Mouse (Mus musculus) lung, embryonic 15.5 days (tissue): Measurements from ENCODE around the gene Cxcr1. TPM values are rescaled to one million over a fixed set of nuclear protein-coding genes. Genes with fewer than 3 reads are reported as not detected.
"Not testable (repeated sequence)": the region's sequence is repeated elsewhere in the genome, so short reads cannot be mapped to it uniquely, and the experiment has no call there.

Source experiments
- ATAC-seq: fragments of 200-750 bp; cut with Nextera tagmentation; 2 replicates; pipeline ENCODE4 v1.8.0; 2017; ENCODE audit warnings: moderate number of reproducible peaks, borderline replicate concordance; ENCODE audit not compliant: low FRiP score, low TSS enrichment; ENCODE audit errors: extremely low read depth
- H3K27ac ChIP-seq: fragments of 300-500 bp; sonication (generic); 2 replicates; pipeline ENCODE4 v1.5.1; 2015; ENCODE audit warnings: moderate library complexity, mild to moderate bottlenecking, inconsistent platforms
- H3K27me3 ChIP-seq: fragments of 300-500 bp; sonication (generic); 2 replicates; pipeline ENCODE4 v1.6.1; 2015; ENCODE audit warnings: inconsistent platforms
- H3K36me3 ChIP-seq: fragments of 300-500 bp; sonication (generic); 2 replicates; pipeline ENCODE4 v1.6.1; 2015; ENCODE audit warnings: inconsistent platforms
- H3K4me1 ChIP-seq: fragments of 300-500 bp; sonication (generic); 2 replicates; pipeline ENCODE4 v1.6.1; 2015; ENCODE audit warnings: inconsistent platforms
- H3K4me2 ChIP-seq: fragments of 300-500 bp; sonication (generic); 2 replicates; pipeline ENCODE4 v1.6.1; 2015; ENCODE audit warnings: inconsistent platforms, mild to moderate bottlenecking, moderate library complexity
- H3K4me3 ChIP-seq: fragments of 300-500 bp; sonication (generic); 2 replicates; pipeline ENCODE4 v1.5.1; 2015; ENCODE audit warnings: mild to moderate bottlenecking, inconsistent platforms
- H3K9ac ChIP-seq: fragments of 300-500 bp; sonication (generic); 2 replicates; pipeline ENCODE4 v1.6.1; 2015; ENCODE audit warnings: inconsistent platforms
- H3K9me3 ChIP-seq: fragments of 300-500 bp; sonication (generic); 2 replicates; pipeline ENCODE4 v1.6.1; 2016; ENCODE audit warnings: inconsistent platforms
- WGBS: fragments of 180-500 bp; shearing (Covaris S2); methylation state at CpG from one replicate; pipeline ENCODE4 v1.1.7; 2015; 5-methylcytosine and 5-hydroxymethylcytosine counted together
- polyA plus RNA-seq: library from polyadenylated mRNA; unstranded; fragments of >200 nt; fragmentation: Nextera tagmentation; extraction: Ambion mirVana; gene quantifications from 2 replicates; pipeline ENCODE4 v1.2.1, GENCODE M21; 2015

Cxcr1 gene
- polyA plus RNA-seq, 1 experiment from 2014 or later: not detected

DNA sequence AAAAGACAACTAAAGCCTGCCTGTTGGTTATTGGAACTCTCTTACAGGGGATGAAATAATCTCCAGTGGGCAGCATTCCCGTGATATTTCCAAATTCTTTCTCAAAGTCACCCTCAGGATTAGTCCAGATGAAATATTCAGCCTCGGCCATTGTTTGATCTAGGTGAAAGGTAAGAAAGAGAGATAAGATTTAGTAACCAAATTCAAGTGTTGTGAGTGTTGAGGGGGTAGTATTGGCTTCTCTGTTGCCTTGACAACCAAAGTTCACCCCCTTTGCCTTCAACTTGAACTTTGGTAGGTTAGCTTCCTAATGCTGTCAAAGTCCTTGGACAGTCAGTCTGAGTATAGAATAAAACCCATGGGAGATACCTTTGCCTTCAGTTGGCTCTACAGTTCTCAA lies 1.7 kb downstream of the Cxcr1 start:
- Histone ChIP-seq H3K4me3 (no peak overlapping the region), H3K27me3 (no peaks in the 10 kb centered on the region), H3K4me1 (no peaks in the 10 kb centered on the region), H3K27ac (no peak overlapping the region), H3K9ac (no peak overlapping the region), H3K36me3 (no peaks in the 10 kb centered on the region), H3K9me3 (no peaks in the 10 kb centered on the region), H3K4me2 (no peak overlapping the region)
- 63% methylated on average over 2 of the region's 2 CpGs for WGBS
- ATAC-seq: no peak

DNA sequence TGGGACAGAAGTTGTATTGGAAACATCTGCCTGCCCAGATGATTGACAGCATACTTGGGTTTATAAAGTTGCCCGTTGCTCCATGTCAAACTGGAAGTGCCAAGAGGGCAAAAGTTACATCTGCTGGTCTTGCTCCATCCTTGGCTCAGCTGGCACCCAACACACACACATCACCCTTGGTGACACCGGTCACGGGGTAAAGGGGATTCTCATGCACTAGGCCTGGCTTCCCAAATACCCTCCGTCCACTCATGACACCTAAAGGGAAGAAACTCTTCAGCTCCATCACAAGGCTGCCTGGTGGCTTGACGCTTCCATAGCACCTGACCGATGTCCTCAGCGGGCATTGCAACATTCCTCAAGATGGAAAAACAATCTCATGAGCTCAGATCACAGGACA lies 4.0 kb downstream of the Cxcr1 start:
- no peak for ATAC-seq
- Histone ChIP-seq H3K4me3 (no peak overlapping the region), H3K4me1 (no peaks in the 10 kb centered on the region), H3K4me2 (no peak overlapping the region), H3K27ac (no peak overlapping the region), H3K36me3 (no peaks in the 10 kb centered on the region), H3K9ac (no peak overlapping the region), H3K9me3 (no peaks in the 10 kb centered on the region), H3K27me3 (no peaks in the 10 kb centered on the region)
- 86% methylated on average over 7 of the region's 7 CpGs for WGBS

DNA sequence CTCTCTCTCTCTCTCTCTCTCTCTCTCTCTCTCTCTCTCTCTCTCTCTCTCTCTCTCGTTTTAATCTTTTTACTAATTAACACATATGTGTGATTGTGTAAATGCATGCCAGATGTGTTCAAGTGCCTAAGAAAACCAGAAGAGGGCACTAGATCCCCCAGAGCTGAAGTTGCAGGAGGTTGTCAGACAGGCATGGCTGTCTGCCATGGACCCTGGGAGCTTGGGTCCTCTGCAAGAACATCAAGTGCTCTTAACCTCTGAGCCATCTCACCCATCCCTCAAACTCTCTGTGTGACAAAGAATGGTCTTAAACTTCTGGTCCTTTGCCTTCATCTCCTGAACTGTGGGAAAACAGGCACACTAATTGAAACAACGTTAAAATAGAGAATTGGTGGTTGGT lies 11.4 kb downstream of the Cxcr1 start:
- Histone ChIP-seq H3K36me3 (no peaks in the 10 kb centered on the region), H3K9me3 (no peaks in the 10 kb centered on the region), H3K27me3 (no peaks in the 10 kb centered on the region), H3K9ac (no peak overlapping the region), H3K4me1 (peaks cover 12% of the 10 kb centered on the region; the same call in 1 of the 2 replicates), H3K27ac (no peak overlapping the region), H3K4me2 (no peak overlapping the region), H3K4me3 (no peak overlapping the region)
- 61% methylated on average over 2 of the region's 2 CpGs for WGBS
- ATAC-seq: no peak

DNA sequence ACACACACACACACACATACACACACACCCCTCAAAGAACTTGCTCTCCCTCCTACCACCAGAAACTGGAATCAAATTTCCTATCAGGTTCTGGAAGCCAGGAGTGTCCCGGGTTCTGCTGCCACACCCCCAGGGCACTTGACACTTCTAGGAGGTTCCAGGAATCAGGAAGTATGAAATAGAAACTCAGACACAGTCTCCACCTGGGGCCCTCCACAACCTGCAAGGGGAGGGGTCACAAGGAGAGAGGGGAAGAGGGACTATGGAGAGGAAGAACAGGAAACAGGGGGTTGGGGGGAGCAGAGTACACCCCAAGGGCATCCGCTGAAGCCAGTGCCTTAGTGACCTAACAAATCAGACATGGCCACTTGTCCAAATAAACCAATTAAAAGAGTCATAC lies 13.0 kb downstream of the Cxcr1 start:
- no peak for ATAC-seq
- no peaks in the 10 kb centered on the region for H3K9me3 ChIP-seq

DNA sequence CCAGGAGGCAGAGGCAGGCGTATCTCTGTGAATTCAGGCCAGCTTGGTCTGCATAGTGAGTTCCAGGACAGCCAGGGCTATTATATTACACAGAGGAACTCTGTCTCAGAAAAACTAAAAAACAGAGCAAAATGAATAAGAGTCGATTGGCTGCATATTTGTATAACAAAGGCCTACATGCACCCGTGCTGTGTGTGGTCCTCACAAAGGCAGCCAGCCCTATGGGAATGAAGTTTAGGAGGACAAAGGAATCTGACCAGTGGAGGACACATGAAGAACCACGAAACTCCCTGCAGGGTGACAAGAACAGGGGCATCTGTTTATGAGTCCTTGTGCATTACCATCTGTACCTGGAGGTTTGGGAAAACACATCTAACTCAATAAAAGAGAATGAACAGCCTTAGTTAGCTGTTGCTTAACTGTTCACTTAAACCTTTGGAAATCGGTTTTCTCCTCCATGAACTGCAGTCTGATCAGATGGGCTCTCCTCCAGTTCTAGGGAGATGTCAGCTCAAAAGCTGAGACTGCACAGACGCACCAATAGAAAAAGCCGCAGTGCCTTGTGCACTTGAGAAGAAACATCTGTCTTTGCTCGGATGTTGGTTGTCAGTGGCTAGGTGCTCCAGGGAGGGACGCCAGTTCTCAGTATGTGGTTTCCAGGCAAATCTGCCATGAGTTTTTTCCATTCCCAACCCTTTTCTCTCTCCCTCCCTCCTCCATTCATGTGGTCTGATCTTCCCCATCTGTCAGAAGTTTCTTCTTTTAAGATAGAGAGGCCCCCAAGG lies 14.6 kb downstream of the Cxcr1 start:
- Histone ChIP-seq H3K27me3 (no peaks in the 10 kb centered on the region), H3K9me3 (no peaks in the 10 kb centered on the region), H3K4me2 (no peak overlapping the region), H3K4me3 (no peak overlapping the region), H3K36me3 (no peaks in the 10 kb centered on the region), H3K4me1 (peaks cover 17% of the 10 kb centered on the region; the same call in 1 of the 2 replicates), H3K27ac (peak overlapping the region; percentile 79), H3K9ac (no peak overlapping the region)
- 46% methylated on average over 9 of the region's 9 CpGs for WGBS
- ATAC-seq: peak; percentile 94

More for the DNA sequence above, 13.0 kb downstream of the Cxcr1 start:
- Histone ChIP-seq H3K4me3 (no peak overlapping the region), H3K4me2 (no peak overlapping the region), H3K27ac (no peak overlapping the region), H3K36me3 (no peaks in the 10 kb centered on the region), H3K4me1 (peaks cover 12% of the 10 kb centered on the region; the same call in 1 of the 2 replicates), H3K27me3 (no peaks in the 10 kb centered on the region), H3K9ac (no peak overlapping the region)
- 42% methylated on average over 2 of the region's 2 CpGs for WGBS

DNA sequence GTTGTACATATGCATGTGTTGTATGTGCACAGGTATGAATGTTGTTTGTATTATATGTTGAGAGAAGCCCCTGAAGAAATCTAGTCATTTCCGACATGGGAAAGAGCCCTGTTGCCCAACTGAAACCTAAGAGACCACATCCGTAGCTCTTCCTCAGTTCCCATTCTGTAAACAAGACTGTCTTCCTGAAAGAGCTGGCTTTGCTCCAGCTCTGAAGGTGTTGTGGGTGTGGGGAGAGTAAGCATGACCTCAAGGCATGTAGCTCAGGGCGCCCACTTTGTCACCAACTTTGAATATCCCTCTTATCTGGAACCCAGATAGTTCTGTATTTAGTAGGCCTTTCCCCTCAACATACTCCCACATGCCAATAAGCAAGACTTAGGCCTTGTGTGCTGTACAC lies 15.8 kb downstream of the Cxcr1 start:
- Histone ChIP-seq H3K4me2 (no peak overlapping the region), H3K9ac (no peak overlapping the region), H3K27ac (no peak overlapping the region; the same call in 1 of the 2 replicates), H3K27me3 (no peaks in the 10 kb centered on the region), H3K4me3 (no peak overlapping the region), H3K4me1 (peaks cover 17% of the 10 kb centered on the region; the same call in 1 of the 2 replicates), H3K9me3 (no peaks in the 10 kb centered on the region), H3K36me3 (no peaks in the 10 kb centered on the region)
- no peak for ATAC-seq
- WGBS: 66% methylated on average over 3 of the region's 3 CpGs

DNA sequence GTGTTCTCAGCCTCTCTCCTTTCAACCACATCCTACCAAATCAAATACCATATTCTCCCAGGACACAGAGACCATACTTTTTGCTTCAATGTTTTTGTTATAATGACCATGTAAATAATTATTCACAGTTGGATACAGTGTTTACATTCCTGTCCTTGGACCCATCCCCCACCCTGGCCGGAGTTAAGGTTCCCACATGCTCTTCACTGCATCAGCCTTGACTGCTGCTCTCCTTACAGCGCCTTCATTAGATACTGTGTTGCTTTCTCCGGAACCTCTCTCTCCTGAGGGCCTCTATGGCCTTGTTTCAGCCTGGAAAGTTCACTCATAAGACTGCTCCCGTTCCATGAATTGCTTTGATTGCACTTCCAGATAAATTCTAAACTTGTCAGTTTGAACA lies 18.7 kb downstream of the Cxcr1 start:
- WGBS: 45% methylated on average over 4 of the region's 4 CpGs
- no peak overlapping the region for H3K4me2 ChIP-seq
- H3K36me3 ChIP-seq: no peaks in the 10 kb centered on the region
- ATAC-seq: no peak; the same call in 1 of the 2 replicates
- H3K4me3 ChIP-seq: no peak overlapping the region
- no peaks in the 10 kb centered on the region for H3K27me3 ChIP-seq
- H3K4me1 ChIP-seq: peaks cover 14% of the 10 kb centered on the region; the same call in 1 of the 2 replicates
- H3K9ac ChIP-seq: no peak overlapping the region
- no peak overlapping the region for H3K27ac ChIP-seq
- H3K9me3 ChIP-seq: no peaks in the 10 kb centered on the region

DNA sequence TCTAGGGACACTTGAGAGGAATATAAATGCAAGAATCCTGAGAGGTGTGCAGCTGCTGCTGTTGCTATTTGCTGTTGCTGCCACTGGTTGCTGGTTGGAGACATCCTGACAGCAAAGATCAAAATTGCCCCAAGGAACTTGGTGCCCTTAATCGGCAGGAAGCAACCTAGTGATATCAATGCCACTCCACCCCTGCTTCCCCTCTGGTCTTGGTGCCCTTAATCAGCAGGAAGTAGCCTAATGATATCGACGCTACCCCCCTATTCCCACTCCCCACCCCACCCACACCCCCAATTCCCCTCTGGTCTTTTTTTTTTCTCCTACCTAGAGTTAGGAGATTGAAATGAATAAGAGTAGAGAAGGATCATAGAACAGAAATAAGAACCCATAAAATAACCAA lies 21.7 kb downstream of the Cxcr1 start:
- no peak overlapping the region for H3K27ac ChIP-seq
- H3K36me3 ChIP-seq: no peaks in the 10 kb centered on the region
- no peaks in the 10 kb centered on the region for H3K27me3 ChIP-seq
- no peak for ATAC-seq
- H3K4me3 ChIP-seq: no peak overlapping the region
- H3K9me3 ChIP-seq: no peaks in the 10 kb centered on the region
- no peak overlapping the region for H3K9ac ChIP-seq
- H3K4me2 ChIP-seq: no peak overlapping the region
- 69% methylated on average over 3 of the region's 3 CpGs for WGBS
- 0 out of 2 replicates have a peak, but pooled peaks cover 5% of the 10 kb centered on the region for H3K4me1 ChIP-seq

DNA sequence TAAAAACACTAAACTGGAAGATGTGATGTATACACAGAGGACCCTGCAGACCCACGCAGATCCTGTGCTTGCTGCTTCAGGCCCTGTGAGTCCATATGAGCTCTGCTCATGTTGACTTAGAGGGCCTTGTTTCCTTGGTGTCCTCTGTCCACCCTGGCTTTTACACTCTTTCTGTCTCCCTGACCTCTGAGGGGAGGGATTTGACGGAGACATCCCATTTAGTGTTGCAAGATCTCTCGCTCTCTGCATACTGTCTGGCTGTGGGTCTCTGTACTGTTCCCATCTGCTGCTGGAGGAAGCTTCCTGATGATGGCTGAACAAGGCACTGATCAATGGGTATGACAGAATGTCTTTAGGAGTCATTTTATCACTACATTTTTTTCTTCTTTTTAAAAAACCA lies 24.7 kb downstream of the Cxcr1 start:
- ATAC-seq: no peak
- Histone ChIP-seq H3K9me3 (no peaks in the 10 kb centered on the region), H3K27ac (no peak overlapping the region), H3K4me2 (no peak overlapping the region), H3K9ac (no peak overlapping the region), H3K27me3 (no peaks in the 10 kb centered on the region), H3K36me3 (no peaks in the 10 kb centered on the region), H3K4me3 (no peak overlapping the region), H3K4me1 (no peaks in the 10 kb centered on the region)
- 81% methylated on average over 3 of the region's 3 CpGs for WGBS

DNA sequence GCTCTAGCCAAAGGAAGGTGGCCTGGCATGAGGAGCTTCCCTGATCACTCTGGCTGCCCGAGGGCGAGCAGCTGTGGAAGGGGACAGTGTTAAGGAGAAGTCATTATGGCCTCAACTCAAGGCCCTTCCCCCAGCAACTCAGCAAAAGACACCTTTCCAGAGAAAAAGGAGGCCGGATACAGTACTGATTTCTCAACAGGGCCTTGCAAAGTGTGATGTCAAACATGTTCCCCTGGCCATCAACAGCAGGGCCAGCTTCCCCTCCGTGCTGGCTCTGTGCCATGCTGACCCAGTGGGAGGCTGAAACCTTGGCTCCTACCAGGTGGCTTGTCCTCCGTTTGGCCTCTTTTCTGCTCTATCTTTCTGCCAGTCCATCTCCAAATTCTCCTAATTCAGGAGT lies 27.3 kb downstream of the Cxcr1 start:
- H3K4me2 ChIP-seq: no peak overlapping the region
- ATAC-seq: no peak
- H3K27ac ChIP-seq: no peak overlapping the region
- H3K27me3 ChIP-seq: no peaks in the 10 kb centered on the region
- no peaks in the 10 kb centered on the region for H3K36me3 ChIP-seq
- 60% methylated on average over 5 of the region's 5 CpGs for WGBS
- no peak overlapping the region for H3K4me3 ChIP-seq
- no peak overlapping the region for H3K9ac ChIP-seq
- H3K4me1 ChIP-seq: no peaks in the 10 kb centered on the region
- no peaks in the 10 kb centered on the region for H3K9me3 ChIP-seq

DNA sequence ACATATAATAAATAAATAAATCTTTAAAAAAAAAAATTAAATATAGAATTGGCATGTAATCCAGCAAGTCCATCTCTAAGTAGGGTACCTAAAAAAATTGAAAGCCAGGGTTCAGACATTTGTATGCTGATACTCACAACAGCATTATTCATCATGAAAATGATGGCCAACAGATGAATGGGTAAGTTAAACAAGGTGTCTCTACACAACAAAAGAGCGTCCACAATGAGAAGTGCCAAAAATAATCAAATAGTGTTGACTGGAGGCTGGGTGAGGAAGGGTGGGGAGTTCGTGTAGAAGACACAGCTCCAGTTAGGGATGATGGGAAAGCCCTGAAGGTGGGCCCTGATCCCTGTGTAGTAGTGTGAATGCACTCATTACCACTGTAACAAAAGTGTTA lies 34.4 kb downstream of the Cxcr1 start:
- H3K27me3 ChIP-seq: no peaks in the 10 kb centered on the region
- H3K4me1 ChIP-seq: no peaks in the 10 kb centered on the region
- no peak for ATAC-seq
- no peak overlapping the region for H3K4me3 ChIP-seq
- H3K27ac ChIP-seq: no peak overlapping the region
- H3K4me2 ChIP-seq: no peak overlapping the region
- H3K9ac ChIP-seq: no peak overlapping the region
- H3K36me3 ChIP-seq: no peaks in the 10 kb centered on the region
- 66% methylated on average over 2 of the region's 2 CpGs for WGBS
- no peaks in the 10 kb centered on the region for H3K9me3 ChIP-seq

DNA sequence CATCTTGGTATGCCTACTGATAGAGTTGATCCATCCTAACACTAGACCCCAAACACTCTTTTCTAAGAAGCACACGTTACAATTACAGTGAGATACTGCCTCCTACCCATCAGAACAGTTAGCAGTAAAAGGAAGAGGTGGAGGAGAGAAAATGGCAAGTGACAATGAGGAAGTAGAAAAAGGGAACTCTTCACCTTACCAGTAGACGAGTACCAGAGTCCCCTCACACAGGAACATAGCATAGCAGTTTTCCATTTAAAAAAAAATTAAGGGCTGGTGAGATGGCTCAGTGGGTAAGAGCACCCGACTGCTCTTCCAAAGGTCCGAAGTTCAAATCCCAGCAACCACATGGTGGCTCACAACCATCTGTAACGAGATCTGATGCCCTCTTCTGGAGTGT lies 34.8 kb downstream of the Cxcr1 start:
- H3K4me2 ChIP-seq, H3K36me3 ChIP-seq, ATAC-seq, H3K27ac ChIP-seq, H3K4me1 ChIP-seq, H3K27me3 ChIP-seq, H3K9ac ChIP-seq, H3K4me3 ChIP-seq, H3K9me3 ChIP-seq: not testable (repeated sequence)
- WGBS: 75% methylated on average over 5 of the region's 5 CpGs
